Mouse (Mus musculus) midbrain, postnatal 0 days (tissue): ENCODE measurements at regions not wholly inside any gene's neighbourhood (a gene's known extent, or its start where the extent isn't known, plus 50 kb on each side); places are given as distances from the start of the nearest gene placed in this dataset.

ENCODE experiments used
- ATAC-seq: fragments of 200-750 bp; cut with Nextera tagmentation; 2 replicates; pipeline ENCODE4 v1.8.0; 2017; ENCODE audit warnings: moderate number of reproducible peaks, mild to moderate bottlenecking, moderate TSS enrichment, moderate library complexity; ENCODE audit not compliant: low FRiP score
- DNase-seq: peaks from one replicate; pipeline ENCODE4 v3.0.0-alpha.2; 2015; ENCODE audit warnings: low spot score
- H3K27ac ChIP-seq: fragments of 300-500 bp; sonication (generic); 2 replicates; pipeline ENCODE4 v1.5.1; 2014; ENCODE audit warnings: low read depth, mild to moderate bottlenecking, low read length, mixed read lengths
- H3K27me3 ChIP-seq: fragments of 300-500 bp; sonication (generic); 2 replicates; pipeline ENCODE4 v1.6.1; 2014; ENCODE audit warnings: low read length, control low read depth, mixed read lengths; ENCODE audit not compliant: insufficient read depth
- H3K36me3 ChIP-seq: fragments of 300-500 bp; sonication (generic); 2 replicates; pipeline ENCODE4 v1.6.1; 2014; ENCODE audit warnings: low read length, control low read depth, mixed read lengths; ENCODE audit not compliant: insufficient read depth
- H3K4me1 ChIP-seq: fragments of 300-500 bp; sonication (generic); 2 replicates; pipeline ENCODE4 v1.6.1; 2014; ENCODE audit warnings: mild to moderate bottlenecking, control low read depth, antibody characterized with exemption, low read length, mixed read lengths; ENCODE audit not compliant: insufficient read depth
- H3K4me2 ChIP-seq: fragments of 300-500 bp; sonication (generic); 2 replicates; pipeline ENCODE4 v1.6.1; 2014; ENCODE audit warnings: low read depth, mild to moderate bottlenecking, low read length, mixed read lengths; ENCODE audit not compliant: poor library complexity, severe bottlenecking
- H3K4me3 ChIP-seq: fragments of 300-500 bp; sonication (generic); 2 replicates; pipeline ENCODE4 v1.5.1; 2014; ENCODE audit warnings: low read depth, mild to moderate bottlenecking, low read length, moderate library complexity
- H3K9ac ChIP-seq: fragments of 300-500 bp; sonication (generic); replicated peaks from 2 replicates; pipeline ENCODE4 v1.6.1; 2014; ENCODE audit warnings: mild to moderate bottlenecking, low read length, moderate library complexity, mixed read lengths; ENCODE audit not compliant: poor library complexity, severe bottlenecking
- H3K9me3 ChIP-seq: fragments of 300-500 bp; sonication (generic); 2 replicates; pipeline ENCODE4 v1.6.1; 2016; ENCODE audit warnings: low read length, control low read depth
- CTCF ChIP-seq: IDR thresholded peaks from 2 replicates; pipeline ENCODE4 v1.5.1; 2016; ENCODE audit warnings: antibody characterized with exemption, mild to moderate bottlenecking
- WGBS: fragments of 180-500 bp; shearing (Covaris S2); extraction: QIAGEN DNeasy Blood & Tissue Kit; methylation state at CpG from one replicate; pipeline ENCODE4 v1.1.7; 2014; 5-methylcytosine and 5-hydroxymethylcytosine counted together

DNA sequence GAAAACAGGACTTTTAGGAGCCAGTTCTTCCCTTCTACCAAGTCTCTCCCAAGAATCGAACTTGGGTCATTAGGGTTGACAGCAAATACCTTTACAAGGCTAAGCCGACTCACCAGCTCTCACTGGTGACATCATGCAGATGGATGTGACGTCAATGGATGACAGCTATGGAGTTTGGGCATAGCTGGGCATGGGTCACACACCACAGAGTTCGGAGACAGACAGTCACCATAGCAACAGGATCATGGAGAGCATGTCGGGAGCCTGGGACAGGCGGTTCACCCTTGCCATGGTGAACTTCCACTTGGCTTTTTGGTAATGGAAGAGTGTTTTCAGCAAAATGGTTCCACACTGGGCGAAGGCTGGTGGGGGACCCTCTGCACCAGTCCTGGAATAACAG, 168.1 kb downstream of the Gadd45g start:
- DNase-seq (no peak), ATAC-seq (no peak)
- H3K4me3 ChIP-seq: no peak overlapping the region
- TF ChIP-seq CTCF: no peak
- H3K4me2 ChIP-seq: no peak overlapping the region
- H3K27ac ChIP-seq: peak overlapping the region; percentile 49; the same call in 1 of the 2 replicates
- H3K9ac ChIP-seq: no peak overlapping the region
- 0 out of 2 replicates have a peak, but pooled peaks cover 3% of the 10 kb centered on the region for H3K27me3 ChIP-seq
- 39% methylated on average over 7 of the region's 7 CpGs for WGBS
- no peaks in the 10 kb centered on the region for H3K36me3 ChIP-seq
- peaks cover 11% of the 10 kb centered on the region; the same call in 1 of the 2 replicates for H3K4me1 ChIP-seq
- H3K9me3 ChIP-seq: no peaks in the 10 kb centered on the region

DNA sequence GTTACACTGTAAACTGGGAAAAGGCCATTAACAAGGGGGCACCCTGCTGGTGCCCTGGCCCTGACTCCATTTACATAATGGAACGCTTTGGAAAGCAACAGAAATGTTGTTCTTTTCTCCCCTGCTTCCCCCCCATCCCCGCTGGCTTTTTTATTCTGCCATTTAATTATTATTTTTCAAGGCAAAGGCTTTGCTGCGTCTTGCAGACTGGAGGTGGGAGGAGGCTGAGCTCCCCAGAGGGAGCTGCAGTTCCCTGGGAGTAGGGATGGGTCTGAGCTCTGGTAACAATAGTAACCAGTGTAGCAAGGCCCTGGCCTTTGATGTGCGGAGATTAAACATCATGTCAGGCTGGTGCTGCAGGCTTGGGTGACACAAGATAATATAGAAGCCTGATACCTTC, 168.6 kb downstream of the Gadd45g start:
- Histone ChIP-seq H3K36me3 (no peaks in the 10 kb centered on the region), H3K9me3 (no peaks in the 10 kb centered on the region), H3K4me2 (no peak overlapping the region), H3K4me1 (peaks cover 11% of the 10 kb centered on the region; the same call in 1 of the 2 replicates), H3K27ac (peak overlapping the region; percentile 49; the same call in 1 of the 2 replicates), H3K27me3 (no peaks in the 10 kb centered on the region), H3K4me3 (no peak overlapping the region), H3K9ac (no peak overlapping the region)
- ATAC-seq: peak; percentile 73
- peak; percentile 37 for DNase-seq
- TF ChIP-seq CTCF: no peak
- WGBS: 2% methylated on average over 4 of the region's 4 CpGs

DNA sequence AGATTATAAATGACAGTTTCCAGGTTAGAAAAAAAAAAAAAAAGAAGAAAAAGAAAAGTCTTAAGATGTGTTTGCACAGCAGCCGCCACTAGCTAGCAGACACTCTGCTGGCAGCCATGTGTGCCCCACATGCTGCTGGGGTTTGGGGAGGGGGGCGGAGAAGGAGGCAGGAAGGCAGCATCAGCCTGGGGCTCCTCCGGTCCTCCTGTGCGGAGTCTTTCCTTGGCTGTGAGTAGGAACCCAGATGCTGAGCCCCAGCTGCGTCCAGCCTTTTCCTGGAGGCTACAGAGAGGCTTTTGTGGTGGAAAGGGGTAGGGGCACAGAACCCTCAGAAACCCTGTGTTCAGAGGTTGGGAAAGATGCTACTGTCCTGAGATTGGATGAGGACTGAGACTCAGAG, 169.0 kb downstream of the Gadd45g start:
- Histone ChIP-seq H3K27ac (peak overlapping the region; percentile 47), H3K4me1 (peaks cover 11% of the 10 kb centered on the region; the same call in 1 of the 2 replicates), H3K4me3 (no peak overlapping the region), H3K4me2 (no peak overlapping the region), H3K9ac (no peak overlapping the region), H3K9me3 (no peaks in the 10 kb centered on the region), H3K27me3 (no peaks in the 10 kb centered on the region), H3K36me3 (no peaks in the 10 kb centered on the region)
- TF ChIP-seq CTCF: no peak
- DNase-seq (peak; percentile 49), ATAC-seq (peak; percentile 36; the same call in 1 of the 2 replicates)
- WGBS: 5% methylated on average over 4 of the region's 5 CpGs

DNA sequence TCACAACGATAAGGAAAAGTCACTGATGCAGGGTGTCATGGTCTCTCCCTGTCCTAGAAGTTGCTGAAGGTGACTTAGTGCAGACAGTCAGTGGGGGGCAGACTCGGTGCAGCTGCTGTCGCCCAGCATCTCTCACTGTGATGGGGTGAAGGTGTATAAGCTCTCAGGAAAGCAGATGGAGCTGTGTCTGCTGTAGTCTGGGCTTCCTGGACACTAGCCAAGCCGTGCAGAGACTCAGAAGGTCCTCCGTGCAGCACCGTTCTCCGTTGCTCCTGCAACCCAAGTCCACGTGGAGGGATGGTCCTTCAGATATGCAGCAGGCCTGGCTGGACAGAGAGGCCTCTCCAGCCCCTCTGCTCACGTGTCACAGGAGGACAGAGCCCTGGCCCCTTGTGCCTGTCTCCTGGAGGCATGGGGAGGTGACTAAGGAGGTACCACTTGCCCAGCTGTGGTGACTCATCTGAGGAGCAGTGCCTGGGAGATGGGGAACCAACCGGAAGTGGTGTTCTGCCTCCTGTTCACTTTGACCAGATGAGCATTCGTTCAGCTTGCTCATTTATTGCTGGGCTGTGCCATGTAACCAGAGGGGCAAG, 171.2 kb downstream of the Gadd45g start:
- Histone ChIP-seq H3K27ac (no peak overlapping the region), H3K27me3 (no peaks in the 10 kb centered on the region), H3K4me2 (no peak overlapping the region), H3K9ac (no peak overlapping the region), H3K4me3 (no peak overlapping the region), H3K36me3 (no peaks in the 10 kb centered on the region), H3K9me3 (no peaks in the 10 kb centered on the region), H3K4me1 (peaks cover 11% of the 10 kb centered on the region; the same call in 1 of the 2 replicates)
- ATAC-seq: no peak
- WGBS: 82% methylated on average over 11 of the region's 11 CpGs
- DNase-seq: peak; percentile 45
- TF ChIP-seq CTCF: no peak

DNA sequence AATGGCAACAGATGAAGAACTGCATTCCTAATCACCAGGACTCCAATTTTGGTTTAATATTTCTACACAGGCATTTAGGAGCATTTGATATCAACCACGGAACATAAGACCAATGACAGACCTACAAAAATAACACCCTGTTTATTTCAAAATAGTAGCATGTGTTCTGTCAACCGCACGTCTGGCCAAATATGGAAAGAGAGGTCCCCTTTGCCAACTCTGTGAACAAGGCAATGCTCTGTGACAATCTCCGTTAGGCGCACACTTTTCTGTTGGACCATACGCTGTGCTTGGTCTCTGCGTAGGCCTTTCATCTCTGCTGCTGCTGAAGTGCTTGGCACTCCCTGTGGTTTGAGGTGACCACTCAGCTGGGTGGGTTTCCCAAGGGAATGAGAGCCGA, 173.2 kb downstream of the Gadd45g start:
- ATAC-seq (no peak), DNase-seq (no peak)
- no peak overlapping the region for H3K4me2 ChIP-seq
- 93% methylated on average over 8 of the region's 8 CpGs for WGBS
- 0 out of 2 replicates have a peak, but pooled peaks cover 3% of the 10 kb centered on the region for H3K27me3 ChIP-seq
- 0 out of 2 replicates have a peak, but pooled peaks cover 11% of the 10 kb centered on the region for H3K4me1 ChIP-seq
- no peak overlapping the region for H3K27ac ChIP-seq
- H3K36me3 ChIP-seq: no peaks in the 10 kb centered on the region
- H3K9me3 ChIP-seq: no peaks in the 10 kb centered on the region
- no peak for TF ChIP-seq CTCF
- no peak overlapping the region for H3K4me3 ChIP-seq
- H3K9ac ChIP-seq: no peak overlapping the region

DNA sequence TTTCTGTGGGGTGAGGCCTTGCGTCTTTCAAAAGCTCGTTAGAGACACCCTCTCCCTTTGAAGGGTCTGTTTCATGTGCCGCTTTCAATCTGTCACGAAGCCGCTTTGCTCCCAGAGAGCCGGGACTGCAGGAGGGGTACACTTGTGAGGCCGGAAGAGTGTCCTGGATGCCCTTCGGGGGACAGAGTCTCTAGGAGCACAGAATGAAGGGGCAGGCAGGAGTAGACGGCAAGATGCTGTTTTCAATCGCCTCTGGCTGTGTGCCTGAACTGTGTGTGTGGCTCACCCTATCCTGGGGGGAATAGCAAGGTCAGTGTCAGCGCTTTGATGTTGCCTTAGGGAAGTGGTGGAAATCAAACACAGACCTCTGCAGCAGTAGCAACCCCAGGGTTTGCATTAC, 174.7 kb downstream of the Gadd45g start:
- DNase-seq: no peak
- 33% methylated on average over 11 of the region's 11 CpGs for WGBS
- Histone ChIP-seq H3K27me3 (0 out of 2 replicates have a peak, but pooled peaks cover 3% of the 10 kb centered on the region), H3K9ac (no peak overlapping the region), H3K27ac (no peak overlapping the region), H3K4me2 (no peak overlapping the region), H3K36me3 (no peaks in the 10 kb centered on the region), H3K4me1 (no peaks in the 10 kb centered on the region), H3K9me3 (no peaks in the 10 kb centered on the region), H3K4me3 (no peak overlapping the region)
- ATAC-seq: no peak
- no peak for TF ChIP-seq CTCF
